Mouse (Mus musculus) megakaryocyte, adult 5-6 weeks (primary cell): ENCODE results near the gene Unc119b. TPM values are rescaled to one million over a fixed set of nuclear protein-coding genes. Genes with fewer than 3 reads are reported as not detected.
A peak's percentile ranks its signal among the peaks of the same experiment; 100 is the strongest.
"Not testable (repeated sequence)": the region's sequence is repeated elsewhere in the genome, so short reads cannot be mapped to it uniquely, and the experiment has no call there.

Source experiments
- ATAC-seq: 2 replicates; pipeline ENCODE4 v1.8.0; 2016; ENCODE audit warnings: mild to moderate bottlenecking, inconsistent platforms; ENCODE audit not compliant: poor library complexity, severe bottlenecking
- total RNA-seq, 2 experiments: library from RNA; stranded (forward) in 1 of 2; stranded (reverse) in 1 of 2; fragments of 153-499, 151-499 nt in 1 of 2; fragments of 221-1000, 200-1000 nt in 1 of 2; gene quantifications; 2 replicates each; pipeline versions ENCODE4 v1.2.3 to v1.2.4; 2015 to 2017

The Unc119b gene
- total RNA-seq, 2 experiments from 2014 or later: 12.5 to 19.9 TPM

DNA sequence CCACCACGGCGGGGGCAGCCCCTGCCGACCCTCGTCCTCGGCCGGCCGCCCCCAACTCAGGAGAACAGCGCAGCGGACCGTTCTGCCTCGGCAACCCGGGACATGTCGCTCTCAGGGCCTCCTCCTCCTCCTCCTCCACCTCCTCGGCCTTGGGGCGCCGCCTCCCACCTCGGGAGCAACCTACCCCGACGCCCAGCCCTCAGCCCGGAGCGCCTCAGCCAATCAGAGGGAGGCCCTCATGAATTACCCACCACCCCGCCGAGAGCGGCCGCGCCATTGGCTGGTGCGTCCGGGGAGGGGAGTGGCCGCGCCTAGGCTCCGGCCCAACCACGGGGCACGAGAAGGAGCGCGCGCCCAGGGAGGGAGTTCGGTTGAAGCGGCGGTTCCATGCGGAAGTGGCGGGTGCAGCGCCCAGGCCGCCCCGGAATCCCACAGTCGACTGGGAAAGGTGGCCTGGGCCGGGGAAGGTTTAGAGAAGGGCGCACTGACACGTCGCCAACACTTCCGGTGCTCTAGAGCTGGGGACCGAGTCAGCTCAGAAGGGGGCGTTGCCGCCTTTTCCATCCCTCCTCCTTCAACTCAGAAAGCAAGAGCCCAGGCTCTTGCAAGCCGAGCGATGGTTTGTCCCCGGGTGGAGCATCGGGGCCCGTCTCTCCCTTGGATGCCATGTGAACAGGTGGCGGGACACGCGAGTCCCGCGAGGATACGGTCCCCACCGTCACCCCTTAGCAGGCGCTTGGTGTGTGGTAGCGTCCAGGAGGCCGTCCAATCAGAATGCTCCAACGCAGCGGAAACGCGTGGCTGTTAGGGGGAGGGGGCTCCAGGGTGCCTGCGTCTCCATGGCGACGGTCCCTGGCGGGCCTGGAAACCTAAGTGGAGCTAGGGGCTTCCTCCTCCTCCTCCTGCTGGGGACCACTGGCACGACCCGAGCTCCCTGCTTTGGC, 23.5 kb upstream of the Unc119b start, which contains the start of gene Mlec:
Gene Mlec (minus strand): TSS at position 140 of the 944 bp plus-strand sequence.
- peak; percentile 86 for ATAC-seq

DNA sequence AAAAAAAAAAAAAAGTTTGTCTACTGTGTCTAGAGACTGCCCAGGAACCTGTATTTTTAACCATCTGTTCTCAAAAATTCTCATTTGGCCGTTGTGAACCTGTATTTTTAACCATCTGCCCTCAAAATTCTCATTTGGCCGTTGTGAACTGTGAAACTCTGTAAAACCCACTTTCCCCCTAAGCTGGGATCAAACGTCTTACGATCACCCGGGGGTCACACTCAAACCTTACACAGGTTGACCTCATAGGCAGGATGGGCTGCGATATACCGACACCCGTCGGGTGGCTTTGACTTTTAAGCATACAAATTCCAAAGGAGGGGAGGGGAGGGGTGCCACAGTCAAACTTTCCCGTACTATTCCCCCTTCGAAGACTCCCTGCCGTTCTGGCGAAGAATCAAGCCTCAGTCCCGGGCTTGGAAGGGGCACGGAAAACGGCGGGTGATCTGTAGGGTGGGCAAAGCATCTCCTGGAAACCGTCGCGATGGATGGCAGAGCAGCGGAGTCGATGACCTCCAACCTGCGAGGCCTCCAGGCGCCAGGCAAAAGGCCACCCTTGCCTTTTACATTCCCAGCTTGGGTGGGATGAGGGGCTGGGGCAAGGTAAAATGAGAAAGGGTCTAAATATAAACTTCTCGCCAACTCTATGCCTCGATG, 22.3 kb upstream of the Unc119b start:
- no peak for ATAC-seq

- ATAC-seq: no peak
Observed at GRCm38 (mm10) chr5:115156401-115156800, 21.6 kb upstream of the Unc119b start.

DNA sequence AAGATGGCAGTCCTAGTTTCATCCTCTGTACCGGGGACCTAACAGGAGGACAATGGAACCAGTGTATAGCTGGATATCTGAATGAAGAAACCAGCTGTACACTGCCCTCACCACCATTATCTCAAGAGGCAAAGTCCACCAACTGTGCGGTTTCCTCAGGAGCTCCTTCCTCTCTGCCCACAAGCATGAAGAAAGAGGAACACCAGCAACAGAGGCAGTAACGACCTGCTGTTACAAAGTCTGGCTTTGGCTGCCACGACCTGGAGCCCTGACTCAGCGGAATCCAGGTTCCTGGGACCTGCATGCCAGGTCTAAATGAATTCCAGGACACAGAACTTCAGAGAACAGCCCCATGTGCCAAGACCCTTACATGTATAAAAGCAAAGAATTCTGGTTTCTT, 21.1 kb upstream of the Unc119b start:
- peak; percentile 54 for ATAC-seq

DNA sequence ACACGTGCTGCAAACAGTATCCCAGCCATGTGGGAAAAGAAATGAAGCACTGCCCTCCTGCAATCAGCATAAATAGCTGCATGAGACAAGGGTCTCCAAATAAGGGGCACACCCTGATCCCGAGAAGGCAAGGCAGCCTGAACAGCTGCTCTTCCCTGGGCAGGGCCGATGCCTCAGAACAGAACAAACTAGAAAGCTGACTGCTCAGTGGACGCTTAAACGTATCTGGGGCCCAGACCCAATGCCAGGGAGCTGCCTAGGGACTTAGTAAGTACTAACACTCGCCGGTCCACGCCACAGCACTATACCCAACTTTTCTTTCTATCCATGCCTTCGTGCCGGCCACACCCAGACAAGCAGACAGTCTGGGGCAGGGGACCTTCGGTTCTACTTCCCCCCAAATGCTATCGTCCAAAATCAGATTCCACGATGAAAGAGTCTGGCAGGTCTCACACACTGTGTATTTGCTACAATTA, 20.4 kb upstream of the Unc119b start:
- no peak for ATAC-seq

DNA sequence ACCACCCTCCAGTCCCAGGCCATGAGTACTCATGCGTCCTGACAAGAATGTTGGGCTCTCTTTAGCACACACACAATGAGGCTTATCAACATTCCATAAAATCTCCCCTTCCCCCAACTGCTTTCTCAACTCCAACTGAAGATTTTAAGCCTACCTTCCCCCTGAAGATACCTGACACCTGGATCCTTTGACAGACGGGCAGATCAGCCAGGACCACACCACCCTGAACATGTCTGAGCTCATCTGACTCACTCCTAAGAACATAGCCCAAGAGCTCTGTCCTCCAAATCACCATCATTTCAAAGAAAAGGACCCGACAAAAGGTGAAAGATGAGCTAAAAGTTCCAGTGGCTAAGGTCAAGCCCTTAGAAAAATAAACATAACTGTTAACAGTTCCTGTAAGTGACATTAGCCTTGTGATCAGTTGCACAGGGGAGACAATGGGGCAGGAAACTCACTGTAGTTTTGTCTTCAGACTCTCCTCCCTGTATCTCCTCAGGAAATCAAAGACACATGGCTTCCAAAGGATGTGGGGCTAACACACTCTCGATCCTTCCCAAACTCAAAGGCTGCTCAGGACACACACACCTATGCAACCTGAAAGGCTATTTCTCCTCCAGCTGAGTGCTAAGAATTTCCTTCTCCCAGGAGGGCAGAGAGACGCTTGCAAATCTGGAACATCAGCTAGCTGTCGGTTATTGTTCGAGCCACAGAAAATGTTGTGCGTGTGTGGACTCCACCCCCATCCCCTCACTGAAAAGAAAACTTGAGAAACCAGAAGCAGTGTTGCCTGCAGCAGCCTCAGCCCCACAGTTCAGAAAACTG, 17.6 kb upstream of the Unc119b start:
- no peak for ATAC-seq

GRCm38 (mm10) chr5:115151457-115151856, 16.7 kb upstream of the Unc119b start:
- ATAC-seq: no peak

- ATAC-seq: no peak
Observed at GRCm38 (mm10) chr5:115150991-115151390, 16.2 kb upstream of the Unc119b start.

DNA sequence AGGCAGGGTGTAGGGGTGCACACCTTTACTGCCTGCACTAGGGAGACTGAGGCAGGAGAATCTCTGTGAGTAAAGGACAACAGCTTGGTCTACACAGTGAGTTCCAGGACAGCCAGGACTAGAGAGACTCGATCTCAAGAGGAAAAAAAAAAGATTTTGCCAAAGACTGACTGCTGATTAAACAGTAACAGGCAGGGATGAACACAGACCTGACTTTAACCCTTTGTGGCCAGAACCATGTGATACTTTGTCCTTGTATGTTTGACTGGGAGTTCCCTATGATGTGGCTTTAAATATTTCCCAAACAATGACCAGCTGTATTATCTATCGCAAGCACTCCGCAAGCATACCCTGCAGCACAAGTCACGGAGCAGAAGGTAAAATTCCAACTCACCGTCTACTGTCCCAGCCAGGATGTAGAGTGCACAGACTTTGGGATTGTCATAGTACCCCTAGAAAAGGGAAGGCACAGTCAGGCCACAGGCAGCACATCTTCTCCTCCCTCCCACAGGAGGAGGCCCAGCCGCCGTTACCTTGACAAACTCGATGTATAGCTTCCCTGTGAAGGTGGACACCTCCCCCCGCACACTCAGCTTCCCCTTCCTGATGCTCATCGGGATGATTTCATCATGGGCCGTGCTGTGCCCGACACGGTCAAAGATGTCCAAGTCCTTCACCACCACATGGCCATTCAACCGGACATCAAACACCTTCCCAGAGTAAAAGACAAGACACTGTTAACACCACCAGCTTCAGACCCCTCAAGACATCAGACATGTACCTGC, 15.1 kb upstream of the Unc119b start:
- peak; percentile 85 for ATAC-seq

DNA sequence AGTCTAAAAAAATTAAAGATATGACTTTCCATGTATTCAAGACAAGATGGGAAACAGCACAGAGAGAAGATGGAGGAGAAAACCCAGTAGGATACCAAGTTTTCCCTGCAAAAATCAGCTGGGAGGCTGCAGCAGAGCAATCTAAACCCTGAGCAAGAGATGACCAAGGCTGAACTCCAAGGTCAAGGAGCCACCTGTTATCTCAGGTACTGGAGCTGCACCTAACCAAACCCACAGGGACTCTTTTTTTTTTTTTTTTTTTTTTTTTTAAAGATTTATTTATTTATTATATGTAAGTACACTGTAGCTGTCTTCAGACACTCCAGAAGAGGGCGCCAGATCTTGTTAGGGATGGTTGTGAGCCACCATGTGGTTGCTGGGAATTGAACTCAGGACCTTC, 14.1 kb upstream of the Unc119b start:
- ATAC-seq: not testable (repeated sequence)

GRCm38 (mm10) chr5:115148378-115148777, 13.6 kb upstream of the Unc119b start:
- no peak for ATAC-seq

DNA sequence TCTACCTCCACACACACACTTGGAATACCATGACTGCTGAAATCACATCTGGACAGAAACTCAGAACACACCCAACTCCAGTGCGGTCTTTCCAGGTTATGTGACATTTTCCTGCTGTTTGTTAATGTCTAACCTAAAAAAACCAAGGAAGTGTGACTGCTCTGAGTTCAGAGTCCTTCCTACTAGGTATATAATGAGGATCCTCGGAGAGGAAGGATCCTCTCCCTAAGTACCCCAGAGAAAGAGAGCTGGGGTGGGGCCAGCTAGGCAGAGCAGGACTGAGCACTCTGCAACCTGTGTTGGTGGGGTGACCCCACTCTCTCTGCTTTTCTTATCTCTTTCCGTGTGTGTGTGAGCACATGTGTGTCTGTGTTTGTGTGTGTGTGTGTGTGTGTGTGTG, 12.6 kb upstream of the Unc119b start:
- ATAC-seq: no peak

GRCm38 (mm10) chr5:115146747-115147130, 12.0 kb upstream of the Unc119b start:
- ATAC-seq: no peak

DNA sequence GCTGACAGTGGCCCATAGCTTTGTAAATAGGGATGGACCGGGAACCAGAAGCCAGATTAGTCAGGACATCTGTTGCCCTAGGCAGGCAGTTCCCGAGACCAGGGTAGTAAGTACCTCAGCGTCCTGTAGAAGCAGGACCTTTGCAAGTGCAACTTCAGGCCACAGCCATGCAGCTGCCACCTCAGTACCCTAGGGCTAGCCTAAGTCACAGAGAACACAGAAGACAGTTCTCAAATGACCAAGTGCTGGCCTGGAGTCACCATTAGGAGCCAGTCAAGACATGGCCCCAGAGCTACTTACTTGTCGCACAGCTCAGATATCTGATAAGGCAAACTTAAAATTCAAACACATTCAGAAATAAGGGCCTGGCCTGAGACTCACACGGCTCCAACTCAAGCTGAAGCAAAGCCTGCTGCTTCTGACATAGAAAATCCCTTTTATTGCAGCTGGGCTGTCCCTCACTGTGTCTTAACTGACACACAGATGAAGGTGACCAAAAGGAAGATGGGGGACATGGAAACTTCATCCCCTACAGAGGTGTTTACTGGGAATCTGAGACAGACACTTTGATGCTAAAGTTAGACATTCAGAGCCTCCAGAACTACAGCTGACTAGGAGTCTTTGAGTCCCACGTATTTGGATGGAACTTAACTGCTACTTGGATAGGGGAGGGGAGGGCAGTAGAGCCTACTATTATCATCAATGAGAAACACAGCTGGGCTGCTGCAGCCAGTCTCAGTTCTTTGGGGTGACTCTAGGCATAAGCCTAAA, 11.4 kb upstream of the Unc119b start:
- ATAC-seq: no peak

- ATAC-seq: no peak
Observed at GRCm38 (mm10) chr5:115145253-115145968, 10.6 kb upstream of the Unc119b start.

- no peak for ATAC-seq
Observed at GRCm38 (mm10) chr5:115144471-115144870, 9.7 kb upstream of the Unc119b start.

- no peak for ATAC-seq
Observed at GRCm38 (mm10) chr5:115143552-115143951, 8.8 kb upstream of the Unc119b start.

- ATAC-seq: no peak
Observed at GRCm38 (mm10) chr5:115142166-115142697, 7.5 kb upstream of the Unc119b start.

GRCm38 (mm10) chr5:115140726-115141125, 6.0 kb upstream of the Unc119b start:
- ATAC-seq: no peak
